Mouse (Mus musculus): ENCODE results near the gene Mfrp. TPM values are rescaled to one million over a fixed set of nuclear protein-coding genes. Genes with fewer than 3 reads are reported as not detected.

Mfrp gene
- polyA plus RNA-seq, 1 experiment, result 0.02 TPM

- Histone ChIP-seq H3K4me1 (ENCODE audit: control insufficient read depth, insufficient read depth, insufficient read length) (no peaks in the 10 kb centered on the region; the same call in 1 of the 2 replicates), H3K27ac (ENCODE audit: insufficient read depth, low read length) (no peak overlapping the region), H3K4me3 (ENCODE audit: extremely low read depth, insufficient read depth, insufficient read length) (no peak overlapping the region), H3K36me3 (ENCODE audit: control insufficient read depth, insufficient read depth, low read length) (no peaks in the 10 kb centered on the region), H3K27me3 (ENCODE audit: control insufficient read depth, insufficient read depth, low read length) (no peaks in the 10 kb centered on the region)
- WGBS, result 56% methylated on average over 5 of the region's 5 CpGs
- peak; percentile 55; the same call in 1 of the 2 replicates for TF ChIP-seq CTCF (IDR thresholded peaks at IDR 0.05; ENCODE audit: extremely low read depth, insufficient read depth, insufficient read length, insufficient replicate concordance)
- TF ChIP-seq POLR2A (IDR thresholded peaks at IDR 0.05; ENCODE audit: low read depth, low read length), result no peak
- peak in 1 of 2 experiments; percentile 36 for DNase-seq (ENCODE audit: low read depth in 1 of 2, low spot score in 2 of 2)
Measured at GRCm38 (mm10) chr9:44119011-44119410, 17.5 kb downstream of the Mfrp start.

DNA sequence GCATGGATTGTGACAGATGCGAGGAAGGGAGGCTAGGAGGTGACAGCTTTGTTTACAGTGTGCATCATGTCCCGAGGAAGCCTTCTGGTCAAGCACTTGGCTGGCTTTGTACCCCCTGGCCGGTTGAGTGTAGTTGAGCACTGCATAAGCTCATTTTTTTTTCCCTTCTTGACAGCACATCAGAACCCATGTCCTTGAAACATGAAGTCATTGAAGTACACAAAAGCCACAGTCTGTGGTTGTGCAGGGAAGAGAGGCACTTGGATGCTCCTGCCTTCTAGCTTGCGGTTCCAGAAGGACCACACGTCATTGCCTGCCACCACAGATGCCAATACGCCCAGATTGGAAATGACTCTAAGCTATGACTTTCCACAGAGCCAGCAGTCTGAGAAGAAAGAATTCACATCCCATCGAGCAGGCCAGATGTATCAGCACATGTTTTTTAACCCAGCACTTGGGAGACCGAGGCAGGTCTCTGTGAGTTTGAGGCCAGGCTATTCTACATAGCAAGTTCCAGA, 18.5 kb downstream of the Mfrp start:
- H3K27me3 ChIP-seq (ENCODE audit: control insufficient read depth, insufficient read depth, low read length), result no peaks in the 10 kb centered on the region
- no peak overlapping the region for H3K4me3 ChIP-seq (ENCODE audit: extremely low read depth, insufficient read depth, insufficient read length)
- WGBS, result 81% methylated on average over 8 of the region's 8 CpGs
- no peaks in the 10 kb centered on the region; the same call in 1 of the 2 replicates for H3K4me1 ChIP-seq (ENCODE audit: control insufficient read depth, insufficient read depth, insufficient read length)
- no peak for DNase-seq (ENCODE audit: low read depth in 1 of 2, low spot score in 2 of 2)
- H3K36me3 ChIP-seq (ENCODE audit: control insufficient read depth, insufficient read depth, low read length), result no peaks in the 10 kb centered on the region
- TF ChIP-seq CTCF (IDR thresholded peaks at IDR 0.05; ENCODE audit: extremely low read depth, insufficient read depth, insufficient read length, insufficient replicate concordance) (no peak), POLR2A (IDR thresholded peaks at IDR 0.05; ENCODE audit: low read depth, low read length) (no peak)
- H3K27ac ChIP-seq (ENCODE audit: insufficient read depth, low read length), result no peak overlapping the region

DNA sequence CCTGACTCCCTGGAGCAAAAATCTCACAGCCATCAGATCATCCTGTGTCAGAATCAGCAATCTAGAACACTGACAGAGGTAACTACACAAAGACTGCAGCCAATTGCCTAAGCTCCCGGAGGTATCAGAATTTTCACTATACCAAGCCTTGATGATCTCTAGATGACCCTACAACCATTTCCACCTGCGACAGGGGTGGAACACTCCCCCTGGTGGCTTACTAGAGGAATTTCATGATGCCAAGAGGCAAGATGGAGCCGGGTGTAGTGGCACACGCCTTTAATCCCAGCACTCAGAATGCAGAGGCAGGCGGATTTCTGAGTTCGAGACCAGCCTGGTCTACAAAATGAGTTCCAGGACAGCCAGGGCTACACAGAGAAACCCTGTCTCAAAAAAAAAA, 22.8 kb downstream of the Mfrp start:
- no peak overlapping the region for H3K4me3 ChIP-seq (ENCODE audit: extremely low read depth, insufficient read depth, insufficient read length)
- no peaks in the 10 kb centered on the region; the same call in 1 of the 2 replicates for H3K4me1 ChIP-seq (ENCODE audit: control insufficient read depth, insufficient read depth, insufficient read length)
- peak; percentile 13; the same call in 1 of the 2 replicates for TF ChIP-seq CTCF (IDR thresholded peaks at IDR 0.05; ENCODE audit: extremely low read depth, insufficient read depth, insufficient read length, insufficient replicate concordance)
- TF ChIP-seq POLR2A (IDR thresholded peaks at IDR 0.05; ENCODE audit: low read depth, low read length), result no peak
- 64% methylated on average over 6 of the region's 6 CpGs for WGBS
- no peak overlapping the region for H3K27ac ChIP-seq (ENCODE audit: insufficient read depth, low read length)
- DNase-seq (ENCODE audit: low read depth in 1 of 2, low spot score in 2 of 2), result no peak
- H3K36me3 ChIP-seq (ENCODE audit: control insufficient read depth, insufficient read depth, low read length), result no peaks in the 10 kb centered on the region
- no peaks in the 10 kb centered on the region for H3K27me3 ChIP-seq (ENCODE audit: control insufficient read depth, insufficient read depth, low read length)

GRCm38 (mm10) chr9:44125026-44125425, 23.5 kb downstream of the Mfrp start:
- no peak for DNase-seq (ENCODE audit: low read depth in 1 of 2, low spot score in 2 of 2)
- Histone ChIP-seq H3K4me1 (ENCODE audit: control insufficient read depth, insufficient read depth, insufficient read length) (peaks cover 5% of the 10 kb centered on the region; the same call in 1 of the 2 replicates), H3K36me3 (ENCODE audit: control insufficient read depth, insufficient read depth, low read length) (no peaks in the 10 kb centered on the region), H3K4me3 (ENCODE audit: extremely low read depth, insufficient read depth, insufficient read length) (no peak overlapping the region), H3K27me3 (ENCODE audit: control insufficient read depth, insufficient read depth, low read length) (no peaks in the 10 kb centered on the region), H3K27ac (ENCODE audit: insufficient read depth, low read length) (no peak overlapping the region)
- TF ChIP-seq POLR2A (IDR thresholded peaks at IDR 0.05; ENCODE audit: low read depth, low read length), result no peak
- no peak for TF ChIP-seq CTCF (IDR thresholded peaks at IDR 0.05; ENCODE audit: extremely low read depth, insufficient read depth, insufficient read length, insufficient replicate concordance)
- 76% methylated on average over 5 of the region's 5 CpGs for WGBS

DNA sequence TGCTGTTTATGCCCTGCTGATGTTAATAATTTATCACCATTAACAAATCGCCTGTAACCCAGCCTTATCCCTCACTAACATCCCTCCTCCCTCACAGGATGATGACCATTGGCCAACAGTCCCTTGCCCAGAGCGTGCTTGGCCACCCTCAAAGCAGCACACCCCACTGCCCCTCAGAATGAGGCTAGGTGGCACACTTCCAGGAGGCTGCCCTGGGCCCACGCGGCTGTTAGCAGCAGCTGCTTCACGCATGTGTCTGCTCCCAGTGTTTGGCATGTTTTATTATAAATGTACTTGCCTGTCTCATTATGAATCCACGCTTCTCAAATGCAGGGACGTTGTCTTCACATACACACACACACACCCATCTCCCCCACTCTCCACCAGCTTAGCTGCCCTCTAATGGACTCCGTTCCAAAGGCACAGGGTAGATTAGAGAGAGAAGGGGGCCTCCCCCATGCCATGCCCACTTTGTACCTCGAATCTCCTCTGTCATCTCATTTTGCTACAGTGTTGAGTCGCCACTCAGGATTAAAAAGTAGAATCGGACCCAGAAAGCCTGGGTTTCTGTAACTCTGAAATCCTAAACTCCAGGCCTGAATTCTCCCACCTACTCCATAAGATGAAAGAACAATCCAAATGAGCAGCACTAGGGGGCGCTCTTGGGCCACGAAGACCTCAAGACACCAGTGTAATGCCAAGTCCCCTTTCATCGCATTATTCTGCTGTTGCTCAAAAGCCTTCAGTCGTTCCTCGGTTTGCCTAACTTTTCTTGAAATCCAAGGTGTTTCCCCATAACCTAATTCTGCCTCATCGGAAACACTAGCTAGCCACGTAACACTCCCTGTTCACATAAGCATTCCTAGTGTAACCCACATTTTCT, 24.3 kb downstream of the Mfrp start:
- H3K27me3 ChIP-seq (ENCODE audit: control insufficient read depth, insufficient read depth, low read length), result no peaks in the 10 kb centered on the region
- WGBS, result 41% methylated on average over 18 of the region's 18 CpGs
- H3K4me3 ChIP-seq (ENCODE audit: extremely low read depth, insufficient read depth, insufficient read length), result no peak overlapping the region
- no peak overlapping the region for H3K27ac ChIP-seq (ENCODE audit: insufficient read depth, low read length)
- no peaks in the 10 kb centered on the region for H3K36me3 ChIP-seq (ENCODE audit: control insufficient read depth, insufficient read depth, low read length)
- TF ChIP-seq POLR2A (IDR thresholded peaks at IDR 0.05; ENCODE audit: low read depth, low read length) (no peak), CTCF (IDR thresholded peaks at IDR 0.05; ENCODE audit: extremely low read depth, insufficient read depth, insufficient read length, insufficient replicate concordance) (peak; percentile 83; the same call in 1 of the 2 replicates)
- peaks cover 10% of the 10 kb centered on the region; the same call in 1 of the 2 replicates for H3K4me1 ChIP-seq (ENCODE audit: control insufficient read depth, insufficient read depth, insufficient read length)
- DNase-seq (ENCODE audit: low read depth in 1 of 2, low spot score in 2 of 2), result peak; percentile 65 to 80

- no peak overlapping the region for H3K27ac ChIP-seq (ENCODE audit: insufficient read depth, low read length)
Measured at GRCm38 (mm10) chr9:44126746-44127145, 25.2 kb downstream of the Mfrp start.

More at GRCm38 (mm10) chr9:44126746-44127145, 25.2 kb downstream of the Mfrp start:
- H3K4me3 ChIP-seq (ENCODE audit: extremely low read depth, insufficient read depth, insufficient read length), result no peak overlapping the region
- no peak for DNase-seq (ENCODE audit: low read depth in 1 of 2, low spot score in 2 of 2)
- no peak for TF ChIP-seq POLR2A (IDR thresholded peaks at IDR 0.05; ENCODE audit: low read depth, low read length)
- no peak for TF ChIP-seq CTCF (IDR thresholded peaks at IDR 0.05; ENCODE audit: extremely low read depth, insufficient read depth, insufficient read length, insufficient replicate concordance)
- no peaks in the 10 kb centered on the region for H3K27me3 ChIP-seq (ENCODE audit: control insufficient read depth, insufficient read depth, low read length)
- peaks cover 13% of the 10 kb centered on the region; the same call in 1 of the 2 replicates for H3K4me1 ChIP-seq (ENCODE audit: control insufficient read depth, insufficient read depth, insufficient read length)
- no peaks in the 10 kb centered on the region for H3K36me3 ChIP-seq (ENCODE audit: control insufficient read depth, insufficient read depth, low read length)
- WGBS, result 71% methylated on average over 3 of the region's 3 CpGs
